Mouse (Mus musculus) heart, postnatal 0 days (tissue): ENCODE results near the gene Rnf8.

ENCODE experiments used
- CTCF ChIP-seq: IDR thresholded peaks from 2 replicates; pipeline ENCODE4 v1.5.1; 2016; ENCODE audit warnings: antibody characterized with exemption, control low read depth, low read depth
- EP300 ChIP-seq: IDR thresholded peaks from 2 replicates; pipeline ENCODE4 v1.6.1; 2016; ENCODE audit warnings: antibody characterized with exemption, low read depth

DNA sequence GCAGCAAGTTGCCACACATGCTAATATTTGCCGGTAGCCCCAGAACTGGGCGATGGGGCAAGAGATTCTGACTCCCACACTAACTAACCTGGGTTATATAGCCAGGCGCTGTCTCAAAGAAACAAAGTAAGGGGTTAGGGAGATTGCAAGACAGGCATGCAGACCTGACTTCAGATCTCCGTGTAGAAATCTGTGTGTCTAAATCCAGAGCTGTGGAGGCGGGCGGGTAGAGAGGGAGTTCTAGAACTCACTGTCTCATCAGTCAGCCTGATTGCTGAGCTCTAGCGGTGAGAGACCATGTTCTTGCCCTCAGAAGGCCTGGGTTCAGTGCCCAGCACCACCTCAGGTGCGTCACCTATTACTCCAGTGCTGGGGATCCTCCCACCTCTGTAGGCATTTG lies 8.9 kb downstream of the Rnf8 start:
- TF ChIP-seq EP300 (no peak), CTCF (no peak)
